Mouse (Mus musculus) liver, adult 2 months (tissue): Measurements from ENCODE around the gene Set.

ENCODE experiments used
- CTCF ChIP-seq: fragments of 200-500 bp; IDR thresholded peaks from 2 replicates; pipeline ENCODE4 v1.5.1; 2011; ENCODE audit warnings: low read depth, low read length, control low read depth
- POLR2A ChIP-seq: fragments of 200-500 bp; IDR thresholded peaks from 2 replicates; pipeline ENCODE4 v1.6.1; 2011; ENCODE audit warnings: low read length, control low read depth; ENCODE audit not compliant: insufficient read depth; ENCODE audit errors: extremely low read depth

DNA sequence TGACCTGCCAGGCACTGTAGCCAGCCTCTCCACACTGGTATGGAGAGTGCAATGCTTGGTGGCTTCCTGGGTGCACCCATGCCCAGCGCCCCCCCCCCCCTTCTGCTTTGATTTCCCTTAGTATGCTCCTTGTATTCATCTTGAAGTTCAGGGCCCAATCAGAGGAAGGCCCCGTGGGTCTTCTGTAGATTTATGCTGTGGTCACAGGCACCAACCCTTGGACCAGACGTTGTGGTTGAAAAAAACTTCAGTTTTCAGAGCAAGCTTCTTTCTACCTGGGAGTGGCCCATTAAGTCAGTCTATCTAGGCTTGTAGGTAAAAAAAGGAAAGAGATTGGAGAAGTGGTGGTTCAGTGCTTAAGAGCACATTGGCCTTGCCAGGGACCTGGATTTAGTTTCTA lies 6.6 kb downstream of the Set start:
- TF ChIP-seq CTCF (no peak), POLR2A (no peak)
